Mouse (Mus musculus) liver, embryonic 13.5 days (tissue): Measurements from ENCODE around the gene Dhdh. TPM values are rescaled to one million over a fixed set of nuclear protein-coding genes. Genes with fewer than 3 reads are reported as not detected.
"Not testable (repeated sequence)": the region's sequence is repeated elsewhere in the genome, so short reads cannot be mapped to it uniquely, and the experiment has no call there.

Experiments used
- ATAC-seq: fragments of 200-750 bp; cut with Nextera tagmentation; 2 replicates; pipeline ENCODE4 v1.8.0; 2017; ENCODE audit warnings: low read depth, mild to moderate bottlenecking, moderate number of reproducible peaks, moderate library complexity
- DNase-seq: peaks from one replicate; pipeline ENCODE4 v3.0.0; 2022
- H3K27ac ChIP-seq: fragments of 300-500 bp; sonication (generic); 2 replicates; pipeline ENCODE4 v1.5.1; 2015; ENCODE audit warnings: moderate library complexity, mild to moderate bottlenecking, inconsistent platforms
- H3K27me3 ChIP-seq: fragments of 300-500 bp; sonication (generic); 2 replicates; pipeline ENCODE4 v1.6.1; 2015; ENCODE audit warnings: mild to moderate bottlenecking, inconsistent platforms
- H3K36me3 ChIP-seq: fragments of 300-500 bp; sonication (generic); 2 replicates; pipeline ENCODE4 v1.6.1; 2015; ENCODE audit warnings: mild to moderate bottlenecking, inconsistent platforms
- H3K4me1 ChIP-seq: fragments of 300-500 bp; sonication (generic); replicated peaks from 2 replicates; pipeline ENCODE4 v1.6.1; 2015; ENCODE audit warnings: inconsistent platforms
- H3K4me2 ChIP-seq: fragments of 300-500 bp; sonication (generic); 2 replicates; pipeline ENCODE4 v1.6.1; 2015; ENCODE audit warnings: inconsistent platforms, mild to moderate bottlenecking, moderate library complexity
- H3K4me3 ChIP-seq: fragments of 300-500 bp; sonication (generic); replicated peaks from 2 replicates; pipeline ENCODE4 v1.5.1; 2015; ENCODE audit warnings: mild to moderate bottlenecking, inconsistent platforms
- H3K9ac ChIP-seq: fragments of 300-500 bp; sonication (generic); 2 replicates; pipeline ENCODE4 v1.6.1; 2015; ENCODE audit warnings: mild to moderate bottlenecking, inconsistent platforms
- H3K9me3 ChIP-seq: fragments of 300-500 bp; sonication (generic); replicated peaks from 2 replicates; pipeline ENCODE4 v1.6.1; 2016; ENCODE audit warnings: inconsistent platforms
- WGBS: fragments of 180-500 bp; shearing (Covaris S2); methylation state at CpG from one replicate; pipeline ENCODE4 v1.1.7; 2015; ENCODE audit not compliant: insufficient replicate concordance; 5-methylcytosine and 5-hydroxymethylcytosine counted together
- polyA plus RNA-seq: library from polyadenylated mRNA; unstranded; fragments of >200 nt; fragmentation: Nextera tagmentation; extraction: Ambion mirVana; gene quantifications from 2 replicates; pipeline ENCODE4 v1.2.1, GENCODE M21; 2015

The Dhdh gene
- polyA plus RNA-seq, 1 experiment from 2014 or later = 2.2 TPM

DNA sequence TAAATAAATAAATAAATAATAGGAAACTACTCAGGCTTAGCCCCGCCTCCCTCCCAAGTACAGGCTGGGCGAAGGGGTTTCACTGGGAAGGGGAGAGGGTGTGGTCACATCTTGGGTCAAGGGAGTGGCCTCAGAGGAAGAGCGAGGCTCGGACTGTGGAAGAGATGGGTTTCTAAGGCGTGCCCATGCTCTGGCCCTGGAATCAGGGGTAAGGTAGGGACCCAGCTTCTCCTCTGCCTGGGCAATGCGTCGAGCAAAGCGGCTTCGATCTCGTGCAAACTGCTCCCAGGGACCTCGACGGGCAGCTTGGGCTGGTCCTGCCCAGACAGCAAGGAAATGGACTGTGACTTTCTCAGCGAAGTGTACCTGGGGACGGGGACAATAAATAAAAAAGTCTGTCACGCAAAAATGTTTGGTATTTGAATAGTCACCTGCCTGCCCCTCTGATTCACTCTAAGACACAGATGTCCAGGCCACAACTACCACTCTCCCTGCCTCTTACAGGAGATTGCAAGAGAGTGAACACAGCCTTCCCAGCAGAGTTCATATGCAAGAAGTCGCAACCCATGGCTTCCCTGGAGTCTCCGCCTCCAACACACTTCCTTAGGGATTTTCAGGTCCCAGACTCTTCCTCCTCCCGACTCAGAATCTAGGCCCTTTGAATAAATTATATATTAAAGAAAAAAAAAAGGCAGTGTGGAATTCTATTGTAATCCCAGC lies 34.5 kb upstream of the Dhdh start:
- ATAC-seq (peak; percentile 16), DNase-seq (peak; percentile 66)
- Histone ChIP-seq H3K9ac (peak overlapping the region; percentile 100), H3K4me2 (peak overlapping the region; percentile 80), H3K4me1 (peaks cover 73% of the 10 kb centered on the region), H3K9me3 (no peaks in the 10 kb centered on the region), H3K27ac (peak overlapping the region; percentile 99), H3K4me3 (peak overlapping the region; percentile 99), H3K27me3 (no peaks in the 10 kb centered on the region), H3K36me3 (peaks cover 40% of the 10 kb centered on the region)
- 49% methylated on average over 18 of the region's 18 CpGs for WGBS

DNA sequence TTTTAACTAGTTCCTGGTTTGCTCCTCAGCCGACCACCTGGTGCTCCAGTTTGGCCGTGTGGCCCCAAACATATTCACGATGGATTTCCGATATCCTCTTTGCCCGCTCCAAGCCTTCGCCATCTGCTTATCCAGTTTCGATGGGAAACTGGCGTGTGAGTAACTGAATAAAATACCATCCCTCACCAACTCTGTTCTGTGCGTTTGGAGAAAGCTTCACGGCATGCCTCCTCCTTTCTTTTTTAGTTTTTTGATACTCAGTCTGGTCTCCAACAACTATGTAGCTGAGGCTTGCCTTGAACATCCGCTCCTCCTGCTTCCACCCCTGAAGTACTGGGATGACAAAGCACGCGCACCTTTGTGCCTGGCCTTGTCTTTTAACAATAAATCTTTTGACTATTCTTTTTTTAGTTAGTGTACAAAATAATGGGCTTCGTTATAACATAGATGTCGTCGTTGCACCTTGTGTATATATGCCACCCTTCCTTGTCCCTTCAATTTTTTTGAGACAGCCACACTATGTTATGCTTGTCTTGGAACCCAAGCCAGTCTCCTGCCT lies 33.7 kb upstream of the Dhdh start:
- Histone ChIP-seq H3K4me1 (peaks cover 68% of the 10 kb centered on the region), H3K4me3 (peak overlapping the region; percentile 99), H3K36me3 (peaks cover 40% of the 10 kb centered on the region), H3K27ac (peak overlapping the region; percentile 99), H3K9ac (peak overlapping the region; percentile 100), H3K27me3 (no peaks in the 10 kb centered on the region), H3K9me3 (no peaks in the 10 kb centered on the region), H3K4me2 (peak overlapping the region; percentile 80)
- WGBS = 52% methylated on average over 16 of the region's 16 CpGs
- DNase-seq (no peak), ATAC-seq (no peak)

DNA sequence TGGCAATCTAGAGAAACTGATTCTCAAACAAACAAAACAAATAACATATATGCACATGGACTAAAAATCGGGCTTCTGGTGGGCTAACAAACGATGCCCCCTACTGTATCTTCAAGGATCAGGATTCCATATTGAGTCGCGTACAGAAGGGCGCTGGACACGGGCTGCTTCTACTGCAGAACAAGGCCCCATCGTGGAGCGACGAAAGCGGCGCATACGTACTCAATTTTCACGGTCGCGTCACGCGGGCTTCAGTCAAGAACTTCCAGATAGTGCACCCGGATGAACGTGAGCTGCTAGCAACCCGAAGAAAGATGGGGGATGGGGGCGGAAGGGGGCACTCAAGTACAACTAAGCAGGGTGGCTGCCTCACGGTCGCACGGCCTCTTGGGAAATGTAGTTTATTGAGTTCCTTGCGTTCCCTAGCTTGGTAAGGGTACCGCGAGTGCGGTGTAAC lies 33.2 kb upstream of the Dhdh start:
- DNase-seq = peak; percentile 78
- under 1% methylated on average over 28 of the region's 28 CpGs for WGBS
- no peak for ATAC-seq
- Histone ChIP-seq H3K27ac (peak overlapping the region; percentile 99), H3K27me3 (no peaks in the 10 kb centered on the region), H3K4me3 (peak overlapping the region; percentile 99), H3K4me1 (peaks cover 65% of the 10 kb centered on the region), H3K4me2 (peak overlapping the region; percentile 80), H3K9ac (peak overlapping the region; percentile 100), H3K9me3 (no peaks in the 10 kb centered on the region), H3K36me3 (peaks cover 40% of the 10 kb centered on the region)

DNA sequence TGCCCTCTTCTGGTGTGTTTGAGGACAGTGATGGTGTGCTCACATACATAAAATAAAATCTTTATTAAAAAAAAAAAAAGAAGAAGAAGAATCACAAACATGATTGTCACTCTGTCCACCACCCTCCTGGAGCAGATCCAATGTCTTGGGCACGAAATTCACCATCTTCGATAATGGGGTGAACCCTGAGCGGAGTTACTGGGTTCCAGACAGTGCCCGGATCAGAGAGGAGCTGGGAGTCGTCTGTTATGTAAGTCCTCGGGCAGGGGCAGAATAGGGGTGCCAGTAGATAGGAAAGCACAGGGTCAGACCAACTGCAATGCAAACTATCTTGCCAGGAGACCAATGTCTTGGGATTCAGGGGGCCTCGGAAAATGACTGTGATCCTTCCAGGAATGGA lies 32.0 kb upstream of the Dhdh start:
- Histone ChIP-seq H3K27ac (peak overlapping the region; percentile 99; the same call in 1 of the 2 replicates), H3K36me3 (peaks cover 40% of the 10 kb centered on the region), H3K9me3 (no peaks in the 10 kb centered on the region), H3K9ac (0 out of 2 replicates have a peak overlapping the region, but pooled peaks have one; percentile 2), H3K4me2 (peak overlapping the region; percentile 80), H3K4me1 (peaks cover 73% of the 10 kb centered on the region), H3K27me3 (no peaks in the 10 kb centered on the region), H3K4me3 (0 out of 2 replicates have a peak overlapping the region, but pooled peaks have one; percentile 99)
- DNase-seq = no peak
- 88% methylated on average over 7 of the region's 7 CpGs for WGBS
- ATAC-seq = no peak

DNA sequence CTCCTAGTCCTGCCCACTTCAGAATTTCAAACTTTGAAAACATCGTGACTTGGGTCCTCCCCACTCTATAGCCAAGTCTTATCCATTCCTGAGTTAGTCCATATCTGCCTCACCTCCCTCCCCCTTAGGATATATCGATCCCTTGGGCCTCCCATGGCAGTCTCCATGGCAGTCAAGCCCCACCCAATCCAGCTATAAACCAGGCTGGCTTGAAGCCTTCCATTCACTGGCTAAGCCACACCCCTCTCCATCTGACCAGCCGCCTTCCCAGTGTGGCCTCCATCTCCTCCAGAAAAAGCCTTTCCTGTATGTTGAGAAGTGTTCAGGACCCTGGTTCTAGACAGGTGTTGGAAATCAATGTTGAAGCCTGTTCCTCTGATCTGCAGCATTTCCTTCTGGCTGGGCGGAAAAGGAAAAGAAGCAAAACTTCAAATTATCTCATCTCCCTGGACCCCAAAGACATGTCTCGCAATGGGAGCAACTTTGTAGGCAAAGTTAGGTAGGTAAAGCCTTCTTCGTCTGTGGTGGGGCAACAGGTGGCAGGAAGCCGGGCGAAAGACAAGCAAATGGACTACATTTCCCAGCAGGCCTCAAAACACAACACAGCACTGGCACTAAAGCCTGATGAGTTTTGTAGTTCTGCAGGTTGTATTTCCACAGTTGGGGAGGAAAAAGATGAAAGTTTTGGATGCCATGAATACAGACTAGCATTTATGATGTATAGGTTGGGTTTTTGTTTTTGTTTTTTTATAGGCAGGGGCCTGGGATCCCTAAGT lies 30.9 kb upstream of the Dhdh start:
- 64% methylated on average over 8 of the region's 8 CpGs for WGBS
- Histone ChIP-seq H3K9ac (peak overlapping the region; percentile 46), H3K4me2 (peak overlapping the region; percentile 26), H3K27ac (peak overlapping the region; percentile 72), H3K36me3 (peaks cover 37% of the 10 kb centered on the region), H3K4me1 (peaks cover 77% of the 10 kb centered on the region), H3K27me3 (no peaks in the 10 kb centered on the region), H3K9me3 (no peaks in the 10 kb centered on the region), H3K4me3 (no peak overlapping the region)
- ATAC-seq (0 out of 2 replicates have a peak, but pooled peaks have one; percentile 9), DNase-seq (no peak)

DNA sequence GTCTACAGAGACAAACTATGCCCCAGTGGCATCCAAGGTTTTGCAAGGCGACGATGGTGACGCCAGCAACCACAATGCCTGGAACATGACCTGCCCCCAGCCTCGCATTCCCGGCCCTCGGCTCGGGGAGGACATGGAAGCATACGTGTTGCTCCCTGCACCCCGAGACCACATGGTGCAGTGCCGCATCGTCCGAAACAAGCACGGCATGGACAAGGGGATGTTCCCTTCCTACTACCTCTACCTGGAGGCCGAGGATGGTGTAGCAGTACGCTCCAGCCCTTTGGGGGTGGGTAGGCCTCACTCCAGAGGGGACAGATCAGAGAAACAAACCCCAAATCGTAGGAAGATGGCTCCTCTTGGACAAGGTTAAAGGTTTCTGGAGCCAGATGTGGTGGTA lies 30.0 kb upstream of the Dhdh start:
- H3K27ac ChIP-seq = peak overlapping the region; percentile 72

DNA sequence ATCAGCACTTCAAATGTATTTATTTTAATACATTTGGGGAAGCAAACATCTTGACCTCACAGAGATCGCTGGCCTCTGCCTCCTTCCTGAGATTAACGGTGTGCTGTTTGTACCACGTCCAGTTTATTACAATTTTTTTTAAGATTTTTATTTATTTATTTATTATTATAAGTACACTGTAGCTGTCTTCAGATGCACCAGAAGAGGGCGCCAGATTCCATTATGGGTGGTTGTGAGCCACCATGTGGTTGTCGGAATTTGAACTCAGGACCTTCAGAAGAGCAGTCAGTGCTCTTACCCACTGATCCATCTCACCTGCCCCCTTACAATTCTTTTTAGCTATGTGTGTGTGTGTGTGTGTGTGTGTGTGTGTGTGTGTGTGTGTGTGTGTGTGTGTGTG lies 28.2 kb upstream of the Dhdh start:
- H3K9ac ChIP-seq, ATAC-seq, H3K27me3 ChIP-seq, H3K27ac ChIP-seq, H3K4me2 ChIP-seq, H3K4me3 ChIP-seq, H3K9me3 ChIP-seq, DNase-seq: not testable (repeated sequence)
- WGBS = 58% methylated on average over 5 of the region's 5 CpGs
- peaks cover 62% of the 10 kb centered on the region for H3K4me1 ChIP-seq
- H3K36me3 ChIP-seq = peaks cover 11% of the 10 kb centered on the region

More for the DNA sequence above, 30.0 kb upstream of the Dhdh start:
- DNase-seq = no peak
- 89% methylated on average over 16 of the region's 16 CpGs for WGBS
- Histone ChIP-seq H3K27me3 (no peaks in the 10 kb centered on the region), H3K9me3 (no peaks in the 10 kb centered on the region), H3K9ac (no peak overlapping the region), H3K4me1 (peaks cover 78% of the 10 kb centered on the region), H3K4me2 (no peak overlapping the region), H3K36me3 (peaks cover 29% of the 10 kb centered on the region), H3K4me3 (no peak overlapping the region)
- no peak for ATAC-seq

DNA sequence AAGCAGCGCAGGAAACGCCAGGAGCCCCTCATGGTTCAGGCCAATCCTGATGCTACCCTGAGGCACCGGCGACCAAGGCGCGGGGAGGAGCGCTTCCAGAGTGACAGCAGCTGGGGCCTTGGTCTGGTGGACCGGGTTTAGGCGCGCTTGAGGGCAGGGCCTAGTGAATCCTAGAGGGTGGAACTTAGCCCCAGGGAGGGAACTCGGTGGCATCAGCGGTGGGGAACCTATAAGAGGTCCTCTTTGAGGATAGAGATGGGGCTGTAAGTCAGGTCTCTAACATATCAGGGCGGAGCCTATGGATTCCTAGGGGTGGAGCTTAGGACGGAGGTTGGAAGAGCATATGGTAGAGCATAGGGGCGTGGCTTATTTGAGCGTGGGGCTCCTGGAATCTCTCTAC lies 26.8 kb upstream of the Dhdh start:
- H3K4me1 ChIP-seq = peaks cover 52% of the 10 kb centered on the region
- DNase-seq = peak; percentile 80

DNA sequence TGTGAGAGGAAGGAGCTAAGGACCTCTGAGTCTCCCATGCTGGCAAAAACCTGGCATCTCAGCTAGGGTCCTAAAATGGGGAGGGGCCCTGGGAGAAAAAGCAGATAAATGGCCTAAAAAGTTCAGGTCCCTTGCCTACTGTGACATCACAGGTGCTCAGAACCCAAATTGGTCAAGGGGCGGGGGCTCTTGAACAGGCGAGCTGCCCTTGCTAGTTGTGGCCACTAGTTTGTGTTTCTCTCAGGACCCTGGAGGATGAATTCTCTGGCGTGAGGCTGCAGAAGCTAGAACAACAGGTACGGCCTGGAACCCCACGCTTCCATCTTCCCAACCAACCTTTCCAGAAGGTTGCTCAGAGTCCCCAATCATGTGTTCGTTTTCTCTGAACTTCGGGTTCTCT lies 25.8 kb upstream of the Dhdh start:
- peaks cover 49% of the 10 kb centered on the region for H3K4me1 ChIP-seq

More for the DNA sequence above, 26.8 kb upstream of the Dhdh start:
- H3K4me2 ChIP-seq = peak overlapping the region; percentile 62
- no peaks in the 10 kb centered on the region for H3K36me3 ChIP-seq
- H3K4me3 ChIP-seq = peak overlapping the region; percentile 36
- WGBS = 8% methylated on average over 16 of the region's 16 CpGs
- ATAC-seq = peak; percentile 85
- no peaks in the 10 kb centered on the region for H3K9me3 ChIP-seq
- H3K27me3 ChIP-seq = no peaks in the 10 kb centered on the region
- H3K27ac ChIP-seq = peak overlapping the region; percentile 82
- peak overlapping the region; percentile 60 for H3K9ac ChIP-seq

DNA sequence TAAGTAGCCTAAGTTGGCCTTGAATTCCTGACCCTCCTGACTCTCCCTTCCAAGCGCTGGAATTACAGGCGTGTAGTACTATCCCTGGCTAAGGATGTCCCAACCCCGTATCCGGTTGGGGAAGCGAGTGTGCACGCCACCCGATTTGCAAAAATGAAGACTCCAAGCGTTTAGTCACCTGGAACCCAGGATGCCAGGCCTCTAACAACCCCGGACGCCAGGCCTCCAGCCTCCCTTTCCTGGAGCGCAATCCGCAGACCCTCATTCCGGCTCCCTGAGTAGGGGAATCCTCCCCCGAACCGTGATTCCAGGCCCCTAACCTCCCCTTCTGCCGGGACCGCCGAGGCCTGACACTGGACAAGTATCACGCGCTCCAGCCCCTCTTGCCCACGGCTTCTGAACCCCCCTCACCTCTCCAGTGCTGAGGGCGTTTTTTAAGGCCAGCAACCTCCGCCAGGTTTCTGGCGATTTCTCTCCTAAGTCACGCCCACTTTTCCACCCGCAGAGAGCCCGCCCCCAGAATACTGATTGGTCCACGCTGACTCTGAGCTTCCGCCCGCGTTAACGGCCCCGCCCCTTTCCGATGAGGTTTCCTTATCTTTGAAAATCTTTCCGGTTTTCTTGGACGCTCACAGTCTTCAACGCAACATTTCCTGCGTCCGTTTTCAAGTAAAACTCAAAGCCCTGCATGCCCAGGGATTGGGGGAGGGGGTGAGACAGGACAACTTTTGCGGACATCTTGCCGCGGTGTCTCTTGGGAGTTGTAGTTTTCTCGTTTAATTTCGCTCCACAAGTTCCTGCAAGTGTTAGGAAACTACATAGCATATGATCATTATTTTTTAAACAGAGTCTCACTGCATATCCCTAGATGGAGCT lies 21.5 kb upstream of the Dhdh start, which contains the start of gene Nucb1:
Nucb1 (minus strand) TSS at position 495 of the 876 bp plus-strand sequence.
- ATAC-seq (peak; percentile 74), DNase-seq (peak; percentile 92)
- no peaks in the 10 kb centered on the region for H3K9me3 ChIP-seq
- WGBS = under 1% methylated on average over 44 of the region's 44 CpGs
- peaks cover 29% of the 10 kb centered on the region for H3K36me3 ChIP-seq
- peak within 1 kb of the TSS; percentile 95 for H3K4me3 ChIP-seq
- H3K4me2 ChIP-seq = peak within 1 kb of the TSS; percentile 97
- H3K27me3 ChIP-seq = no peaks in the 10 kb centered on the region
- H3K27ac ChIP-seq = peak within 1 kb of the TSS; percentile 98
- peaks cover 58% of the 10 kb centered on the region for H3K4me1 ChIP-seq
- H3K9ac ChIP-seq = peak within 1 kb of the TSS; percentile 98

More for the DNA sequence above, 25.8 kb upstream of the Dhdh start:
- Histone ChIP-seq H3K27ac (peak overlapping the region; percentile 82), H3K4me2 (peak overlapping the region; percentile 62; the same call in 1 of the 2 replicates), H3K9me3 (no peaks in the 10 kb centered on the region), H3K4me3 (no peak overlapping the region), H3K36me3 (no peaks in the 10 kb centered on the region), H3K27me3 (no peaks in the 10 kb centered on the region), H3K9ac (peak overlapping the region; percentile 60; the same call in 1 of the 2 replicates)
- ATAC-seq (no peak), DNase-seq (no peak)
- 73% methylated on average over 7 of the region's 7 CpGs for WGBS
